Mouse (Mus musculus) thymus, adult 2 months (tissue): ENCODE results near the gene Atg7.

Experiments used
- CTCF ChIP-seq: fragments of 200-500 bp; IDR thresholded peaks from 2 replicates; pipeline ENCODE4 v1.5.1; 2012; ENCODE audit warnings: mild to moderate bottlenecking, control low read depth, low read length, moderate library complexity, borderline replicate concordance; ENCODE audit not compliant: control insufficient read depth, poor library complexity, insufficient read depth; ENCODE audit errors: extremely low read depth
- POLR2A ChIP-seq: fragments of 200-500 bp; IDR thresholded peaks from 2 replicates; pipeline ENCODE4 v1.6.1; 2012; ENCODE audit warnings: mild to moderate bottlenecking, low read length, control low read depth, moderate library complexity; ENCODE audit not compliant: control insufficient read depth, poor library complexity, insufficient read depth; ENCODE audit errors: extremely low read depth

- TF ChIP-seq POLR2A (no peak), CTCF (no peak)
These were observed 266.9 kb downstream of the Atg7 start for GRCm38 (mm10) chr6:114909801-114910200.
